Mouse (Mus musculus): ENCODE measurements at regions not wholly inside any gene's neighbourhood (a gene's known extent, or its start where the extent isn't known, plus 50 kb on each side); places are given as distances from the start of the nearest gene placed in this dataset.

DNA sequence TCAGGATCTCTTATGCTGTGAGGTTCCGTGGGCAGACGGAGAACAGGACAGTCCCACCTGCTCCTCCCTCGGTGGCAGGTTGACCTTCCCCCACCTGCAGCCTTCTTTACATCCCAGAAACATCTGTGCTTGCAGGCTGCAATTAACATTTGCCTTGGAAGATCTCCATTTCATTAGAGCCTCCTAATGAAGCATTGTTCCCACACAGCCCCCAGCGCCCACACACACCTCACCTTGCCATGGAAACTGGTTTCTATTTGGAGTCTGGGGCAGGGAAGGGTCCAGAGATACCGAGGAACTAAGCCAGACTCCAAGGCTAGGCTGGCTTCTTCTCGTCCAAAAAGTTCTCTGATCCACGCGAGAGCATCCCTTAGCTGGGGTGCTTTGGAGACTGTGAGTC is 56.6 kb upstream of the Rpl38 start:
- no peak for DNase-seq
- intact Hi-C loops (cut with DNase I) = no loop called here

GRCm38 (mm10) chr11:114608009-114608408 is 60.3 kb upstream of the Rpl38 start:
- intact Hi-C loops (cut with DNase I) = no loop called here
- DNase-seq = no peak

DNA sequence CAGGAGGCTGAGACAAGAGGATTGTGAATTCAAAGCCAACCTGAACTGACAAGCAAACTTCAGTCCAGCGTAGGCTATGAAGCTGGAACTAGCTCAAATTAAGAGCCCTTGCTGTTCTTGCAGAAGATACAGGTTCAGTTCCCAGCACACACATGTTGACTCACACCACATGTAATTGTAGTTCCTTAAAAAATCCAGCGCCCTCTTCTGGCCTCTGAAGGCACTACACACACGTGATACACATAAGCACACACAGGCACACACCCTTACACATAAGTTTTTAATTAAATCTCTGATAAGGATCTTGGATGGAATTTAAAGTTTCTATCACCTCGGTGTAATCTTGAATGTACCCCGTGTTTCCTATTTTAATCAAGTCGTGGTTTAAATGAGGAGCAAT is 65.2 kb upstream of the Rpl38 start:
- DNase-seq = no peak
- intact Hi-C loops (cut with DNase I) = no loop called here

GRCm38 (mm10) chr11:114597225-114597624 is 71.1 kb upstream of the Rpl38 start:
- DNase-seq = no peak
- intact Hi-C loops (cut with DNase I) = no loop called here

DNA sequence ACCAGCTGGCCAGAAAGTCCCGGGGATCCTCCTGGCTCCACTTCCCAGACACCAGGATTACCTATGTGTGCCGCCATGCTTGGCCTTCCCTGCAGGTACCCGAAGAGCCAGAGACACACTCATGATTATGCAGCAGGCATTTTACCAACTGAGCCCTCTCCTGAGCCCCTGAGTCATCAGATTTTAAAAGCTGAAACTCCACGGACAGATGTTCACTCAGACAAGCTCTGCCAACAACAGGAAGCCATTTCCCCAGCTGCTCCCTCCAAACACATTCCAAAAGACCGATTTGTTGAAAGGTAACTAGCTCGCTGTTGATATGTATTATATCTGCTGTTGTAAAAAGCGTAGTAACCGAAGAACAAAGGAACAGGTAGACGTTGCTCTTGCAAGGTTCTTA is 75.4 kb upstream of the Rpl38 start:
- intact Hi-C loops (cut with DNase I) = no loop called here
- no peak for DNase-seq

- no peak for DNase-seq
- intact Hi-C loops (cut with DNase I) = no loop called here
Observed at GRCm38 (mm10) chr11:114588554-114588953, 79.8 kb upstream of the Rpl38 start.

GRCm38 (mm10) chr11:114587986-114588385 is 80.3 kb upstream of the Rpl38 start:
- DNase-seq = no peak
- intact Hi-C loops (cut with DNase I) = no loop called here

- intact Hi-C loops (cut with DNase I) = no loop called here
- no peak for DNase-seq
Observed at GRCm38 (mm10) chr11:114586400-114586799, 81.9 kb upstream of the Rpl38 start.

GRCm38 (mm10) chr11:114584804-114585203 is 83.5 kb upstream of the Rpl38 start:
- intact Hi-C loops (cut with DNase I) = no loop called here

DNA sequence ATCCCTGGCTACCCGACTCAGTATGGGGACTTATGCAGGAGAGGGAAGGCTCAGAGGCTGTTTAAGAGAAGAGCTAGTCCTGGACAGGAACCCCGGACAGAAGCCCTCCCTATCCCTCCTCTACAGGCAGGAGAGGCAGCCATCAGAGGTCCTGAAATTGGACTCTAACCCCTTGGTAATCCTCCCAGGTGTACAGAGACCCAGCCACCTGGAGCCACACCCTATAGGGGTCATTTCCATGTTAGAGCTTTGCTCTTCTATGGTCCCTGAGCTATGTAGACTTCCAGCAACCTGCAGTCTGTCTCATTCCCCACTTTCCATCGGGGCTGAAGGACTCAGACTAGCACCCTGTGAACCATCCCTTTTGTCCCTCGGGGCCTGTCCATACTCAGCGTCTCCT is 84.2 kb upstream of the Rpl38 start:
- no peak for DNase-seq
- intact Hi-C loops (cut with DNase I) = no loop called here

More at GRCm38 (mm10) chr11:114584804-114585203, 83.5 kb upstream of the Rpl38 start:
- DNase-seq = no peak

- DNase-seq = no peak
- intact Hi-C loops (cut with DNase I) = no loop called here
Observed at GRCm38 (mm10) chr11:114579986-114580385, 88.3 kb upstream of the Rpl38 start.

- intact Hi-C loops (cut with DNase I) = no loop called here
- no peak for DNase-seq
Observed at GRCm38 (mm10) chr11:114578551-114578950, 89.8 kb upstream of the Rpl38 start.

DNA sequence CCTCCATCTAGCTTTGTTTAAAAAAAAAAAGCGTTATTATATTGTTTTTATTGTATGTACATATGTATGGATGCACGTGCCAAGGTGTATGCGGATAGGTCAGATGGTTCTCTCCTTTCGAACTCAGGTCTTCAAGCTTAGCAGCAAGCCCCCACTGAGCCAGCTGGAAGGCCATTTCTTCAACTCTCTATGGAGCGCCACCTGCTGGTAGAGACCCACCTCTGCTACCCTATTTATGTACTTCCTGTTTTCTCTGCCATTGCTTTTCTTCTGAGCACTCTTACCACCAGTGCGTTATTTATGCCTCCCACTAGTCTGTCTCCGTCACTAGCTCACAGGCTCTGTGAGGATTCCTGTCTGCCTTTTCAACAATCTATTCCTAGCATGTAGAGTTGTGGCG is 91.5 kb upstream of the Rpl38 start:
- intact Hi-C loops (cut with DNase I) = no loop called here
- DNase-seq = no peak

- no peak for DNase-seq
- intact Hi-C loops (cut with DNase I) = no loop called here
Observed at GRCm38 (mm10) chr11:114571144-114571869, 97.0 kb upstream of the Rpl38 start.

GRCm38 (mm10) chr11:114570076-114570475 is 98.2 kb upstream of the Rpl38 start:
- DNase-seq = no peak
- intact Hi-C loops (cut with DNase I) = no loop called here

- intact Hi-C loops (cut with DNase I) = no loop called here
- DNase-seq = no peak
Observed at GRCm38 (mm10) chr11:114567814-114568800, 100.2 kb upstream of the Rpl38 start.

GRCm38 (mm10) chr11:114567045-114567780 is 101.1 kb upstream of the Rpl38 start:
- intact Hi-C loops (cut with DNase I) = no loop called here

DNA sequence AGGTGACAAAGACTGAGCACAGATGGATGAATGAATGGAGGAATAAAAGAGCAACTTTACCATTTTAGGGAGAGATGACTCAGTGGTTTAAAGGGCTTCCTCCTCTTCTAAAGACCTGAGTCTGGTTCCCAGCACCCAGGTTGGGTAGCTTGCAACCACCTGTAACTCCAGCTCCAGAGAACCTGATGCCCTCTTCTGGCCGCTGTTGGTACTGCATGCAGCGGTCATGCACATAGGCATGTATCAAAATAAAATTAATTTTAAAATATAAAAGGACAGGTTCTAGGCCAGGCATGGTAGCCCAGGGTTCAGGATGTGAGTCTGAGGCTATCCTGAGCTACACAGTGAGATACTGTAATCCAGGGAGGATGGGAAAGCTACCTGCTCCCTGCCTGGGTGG is 103.4 kb upstream of the Rpl38 start:
- intact Hi-C loops (cut with DNase I) = no loop called here
- DNase-seq = no peak

More at GRCm38 (mm10) chr11:114567045-114567780, 101.1 kb upstream of the Rpl38 start:
- no peak for DNase-seq

DNA sequence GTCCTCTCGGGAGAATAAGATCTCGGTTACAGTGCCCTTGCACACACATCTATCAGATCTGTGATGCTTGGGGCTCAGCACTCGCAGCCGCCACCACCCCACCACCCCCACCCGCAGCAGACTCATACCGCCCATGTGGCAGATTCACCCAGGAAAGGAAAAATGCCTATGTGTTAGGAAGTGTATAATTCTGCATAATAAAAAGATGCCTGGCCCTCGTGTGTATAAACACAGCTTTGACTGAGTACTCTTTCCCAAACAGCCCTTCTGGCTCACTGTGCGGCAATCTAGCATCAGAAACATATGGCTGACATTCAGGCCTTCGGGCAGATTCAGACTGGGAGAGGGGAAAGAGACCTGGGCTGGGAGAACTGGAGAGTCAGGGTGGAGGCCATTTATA is 105.2 kb upstream of the Rpl38 start:
- intact Hi-C loops (cut with DNase I) = no loop called here
- DNase-seq = no peak

DNA sequence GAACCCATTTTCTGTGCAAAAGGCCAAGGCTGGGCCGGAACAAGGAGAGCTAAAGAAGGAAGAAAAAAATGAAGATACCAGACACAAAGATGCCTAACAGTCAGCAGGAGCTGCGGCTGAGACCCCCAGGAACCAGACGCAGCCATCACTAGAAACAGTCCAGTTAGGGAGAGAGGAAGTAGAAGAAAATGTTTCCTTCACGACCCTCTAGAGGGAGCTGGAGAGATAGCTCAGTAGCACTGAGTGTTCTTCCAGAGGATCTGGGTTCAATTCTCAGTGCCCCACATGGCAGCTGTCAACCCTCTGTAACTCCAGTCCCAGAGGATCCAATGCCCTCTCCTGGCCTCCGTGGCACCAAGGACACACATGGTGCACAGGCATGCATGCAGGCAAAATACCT is 113.7 kb upstream of the Rpl38 start:
- intact Hi-C loops (cut with DNase I) = no loop called here
- no peak for DNase-seq

GRCm38 (mm10) chr11:114553992-114554391 is 114.3 kb upstream of the Rpl38 start:
- intact Hi-C loops (cut with DNase I) = no loop called here
- no peak for DNase-seq

Measured in heart, postnatal 14 days (tissue).